Mouse (Mus musculus) B cell, adult 67 days (primary cell): ENCODE data around the gene Ghrl. TPM values are rescaled to one million over a fixed set of nuclear protein-coding genes. Genes with fewer than 3 reads are reported as not detected.

Source experiments
- total RNA-seq, 2 experiments: library from RNA; stranded (reverse); gene quantifications; 4 replicates each; pipeline ENCODE4 v1.2.4; 2023

The Ghrl gene
- 1 to 10 TPM; 1.9 to 4.0 TPM for total RNA-seq

GRCm38 (mm10) chr6:113719878-113720277, at the start of gene Ghrl:
Gene Ghrl (minus strand): TSS chr6:113719880.

DNA sequence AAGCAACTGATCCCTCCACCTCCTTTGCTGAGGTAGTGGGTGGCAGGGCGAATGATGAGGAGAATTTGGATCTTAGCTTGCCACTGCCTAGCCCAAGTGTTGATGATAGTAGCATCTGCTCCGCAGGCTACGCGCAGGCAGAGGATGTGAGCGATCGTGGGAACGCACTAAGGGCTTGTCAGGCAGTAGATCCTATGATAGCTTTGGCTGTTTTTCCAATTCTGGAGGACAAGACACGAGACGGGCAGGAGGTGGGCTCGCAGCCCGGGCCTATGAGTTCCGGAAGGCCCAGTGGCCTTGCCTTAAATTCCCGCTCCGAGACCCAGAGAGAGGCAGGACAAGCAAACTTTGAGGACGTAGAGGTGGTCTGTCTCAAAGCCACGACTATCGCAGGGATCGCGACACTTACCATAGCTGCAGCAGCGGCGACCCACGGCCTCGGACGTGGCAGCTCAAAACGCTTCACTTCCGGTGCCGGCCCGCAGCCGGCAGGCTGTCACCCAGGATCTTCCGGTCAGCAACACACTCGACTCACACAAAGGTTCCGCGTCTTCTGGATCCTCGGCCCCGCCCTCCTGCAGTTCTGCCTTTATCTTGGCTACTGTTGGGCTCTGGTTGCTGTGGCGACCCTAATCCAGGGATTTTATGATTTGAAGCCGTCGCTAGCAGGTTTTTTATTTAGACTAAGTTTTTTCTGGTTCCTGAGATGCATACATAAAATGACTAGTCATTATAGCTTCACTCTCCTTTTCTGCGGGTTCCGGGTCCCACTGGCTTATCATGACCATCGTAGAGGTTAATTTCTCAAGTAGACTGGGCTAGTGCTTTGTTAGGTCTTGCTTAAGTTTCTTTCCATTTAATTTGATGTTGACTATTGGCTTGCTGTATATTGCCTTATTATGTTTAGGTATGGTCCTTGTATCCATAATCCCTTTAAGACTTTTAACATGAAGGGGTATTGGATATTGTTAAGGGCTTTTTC, 20.8 kb upstream of the Ghrl start, which contains the start of gene Sec13:
Gene Sec13 (minus strand): TSS at position 508 of the 982 bp plus-strand sequence.

DNA sequence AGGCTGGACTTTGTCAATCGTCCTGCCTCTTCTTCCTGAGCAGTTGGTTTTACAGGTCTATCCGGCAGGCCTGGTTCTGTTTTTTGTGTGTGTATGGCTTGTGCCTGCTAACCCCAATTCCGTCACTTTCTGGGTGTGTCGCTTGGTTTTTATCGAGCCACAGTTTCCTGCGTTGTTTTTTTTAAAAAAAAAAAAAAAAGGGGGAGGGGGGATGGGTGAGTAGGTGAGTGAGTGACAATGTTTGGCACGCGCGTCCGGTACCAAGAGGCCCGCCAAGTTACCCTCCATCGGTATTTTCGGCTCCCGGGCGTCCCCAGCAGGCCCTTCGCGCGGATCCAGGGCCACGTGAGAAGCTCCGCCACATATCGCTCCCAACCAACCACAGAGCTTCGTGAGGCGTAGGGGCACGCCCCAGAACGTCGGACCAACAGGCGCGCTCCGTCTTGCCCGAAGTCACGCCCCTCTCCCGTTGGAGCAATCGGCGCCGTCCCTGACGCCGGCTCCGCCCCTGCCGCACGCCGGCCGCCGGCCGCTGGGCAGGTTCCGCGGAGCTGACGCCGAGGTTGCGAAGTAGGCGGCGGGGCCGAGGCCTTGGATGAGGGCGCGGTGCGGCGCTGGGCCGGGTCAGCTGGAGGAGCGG, 23.0 kb downstream of the Ghrl start, which contains the start of gene Tatdn2:
Gene Tatdn2 (plus strand): TSS at position 469 of the 640 bp plus-strand sequence.

Other genes starting within 250 kb of the Ghrl start
- under 1 TPM in 1 of 2 experiments, not detected in 1; 0.42 TPM for gene Il17rc, start 248.5 kb downstream of the Ghrl start, total RNA-seq
- gene Creld1, start 236.6 kb downstream of the Ghrl start, total RNA-seq, result 10 to 100 TPM; 19.6 to 20.8 TPM
- gene Prrt3, start 217.9 kb downstream of the Ghrl start, total RNA-seq, result under 1 TPM; 0.32 to 0.47 TPM
- 10 to 100 TPM; 76.8 to 77.6 TPM for gene Emc3, start 188.2 kb downstream of the Ghrl start, total RNA-seq
- gene Fancd2, start 188.2 kb downstream of the Ghrl start, total RNA-seq, result 1 to 10 TPM in 1 of 2 experiments, under 1 TPM in 1; 0.80 to 1.7 TPM
- gene Fancd2os, start 119.2 kb downstream of the Ghrl start, total RNA-seq, result not detected
- gene Brk1, start 115.1 kb downstream of the Ghrl start, total RNA-seq, result 100 to 1,000 TPM; 117 to 135 TPM
- 10 to 100 TPM; 27.2 to 34.6 TPM for gene Vhl, start 95.9 kb downstream of the Ghrl start, total RNA-seq
- gene Irak2, start 81.4 kb downstream of the Ghrl start, total RNA-seq, result 100 to 1,000 TPM; 172 to 175 TPM
- 100 to 1,000 TPM; 170 to 189 TPM for gene Tatdn2, start 22.8 kb downstream of the Ghrl start, total RNA-seq
- gene Sec13, start 20.9 kb upstream of the Ghrl start, total RNA-seq, result 100 to 1,000 TPM in 1 of 2 experiments, 10 to 100 TPM in 1; 96.2 to 106 TPM